Mouse (Mus musculus) hindbrain, embryonic 14.5 days (tissue): ENCODE results near the gene Ssbp3. TPM values are rescaled to one million over a fixed set of nuclear protein-coding genes. Genes with fewer than 3 reads are reported as not detected.
A peak's percentile ranks its signal among the peaks of the same experiment; 100 is the strongest.

Experiments used
- ATAC-seq: fragments of 200-750 bp; cut with Nextera tagmentation; 2 replicates; pipeline ENCODE4 v1.8.0; 2017; ENCODE audit warnings: moderate number of reproducible peaks, mild to moderate bottlenecking, moderate TSS enrichment, moderate library complexity; ENCODE audit not compliant: low FRiP score
- DNase-seq: peaks from one replicate; pipeline ENCODE4 v3.0.0-alpha.2; 2015; ENCODE audit warnings: low spot score
- H3K27ac ChIP-seq: fragments of 300-500 bp; sonication (generic); 2 replicates; pipeline ENCODE4 v1.5.1; 2014; ENCODE audit warnings: mild to moderate bottlenecking, moderate library complexity
- H3K27me3 ChIP-seq: fragments of 300-500 bp; sonication (generic); 2 replicates; pipeline ENCODE4 v1.6.1; 2014; ENCODE audit warnings: mild to moderate bottlenecking, low read length, mixed read lengths; ENCODE audit not compliant: control insufficient read depth, insufficient read depth
- H3K36me3 ChIP-seq: fragments of 300-500 bp; sonication (generic); replicated peaks from 2 replicates; pipeline ENCODE4 v1.6.1; 2014; ENCODE audit not compliant: control insufficient read depth, insufficient read depth
- H3K4me1 ChIP-seq: fragments of 300-500 bp; sonication (generic); replicated peaks from 2 replicates; pipeline ENCODE4 v1.6.1; 2014; ENCODE audit warnings: antibody characterized with exemption, low read length, mixed read lengths; ENCODE audit not compliant: control insufficient read depth, insufficient read depth
- H3K4me2 ChIP-seq: fragments of 300-500 bp; sonication (generic); replicated peaks from 2 replicates; pipeline ENCODE4 v1.6.1; 2014; ENCODE audit warnings: mild to moderate bottlenecking, moderate library complexity
- H3K4me3 ChIP-seq: fragments of 300-500 bp; sonication (generic); replicated peaks from 2 replicates; pipeline ENCODE4 v1.5.1; 2014; ENCODE audit warnings: mild to moderate bottlenecking, low read length
- H3K9ac ChIP-seq: fragments of 300-500 bp; sonication (generic); 2 replicates; pipeline ENCODE4 v1.6.1; 2014
- H3K9me3 ChIP-seq: fragments of 300-500 bp; sonication (generic); 2 replicates; pipeline ENCODE4 v1.6.1; 2016; ENCODE audit warnings: low read length; ENCODE audit not compliant: control insufficient read depth
- WGBS: fragments of 180-500 bp; shearing (Covaris S2); extraction: QIAGEN DNeasy Blood & Tissue Kit; methylation state at CpG from one replicate; pipeline ENCODE4 v1.1.7; 2014; 5-methylcytosine and 5-hydroxymethylcytosine counted together
- polyA plus RNA-seq: library from polyadenylated mRNA; unstranded; fragments of >200 nt; fragmentation: Nextera tagmentation; extraction: Ambion mirVana; gene quantifications from 2 replicates; pipeline ENCODE4 v1.2.1, GENCODE M21; 2014

Gene Ssbp3
- polyA plus RNA-seq, 1 experiment from 2014 or later = 100 TPM

DNA sequence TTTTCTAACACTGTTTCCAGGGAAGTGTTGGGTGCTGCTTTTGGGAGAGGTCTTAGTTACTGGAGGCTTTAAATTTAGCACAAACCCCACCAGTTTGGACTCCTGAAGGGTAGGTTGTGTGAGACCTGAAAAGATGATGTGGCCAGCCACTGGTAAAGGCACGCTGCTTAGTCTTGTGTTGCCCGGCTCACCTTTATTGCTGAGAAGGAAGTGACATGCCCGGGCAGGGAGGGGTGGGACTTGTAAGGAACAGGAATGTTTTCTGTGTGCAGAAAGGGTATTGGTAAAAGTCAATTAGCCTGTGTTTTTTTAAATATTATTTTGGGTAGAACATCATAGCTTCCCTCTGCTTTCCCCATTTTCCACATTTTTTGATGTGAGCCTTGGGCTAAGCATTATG lies 37.2 kb downstream of the Ssbp3 start:
- ATAC-seq = no peak
- H3K36me3 ChIP-seq = no peaks in the 10 kb centered on the region
- no peaks in the 10 kb centered on the region for H3K9me3 ChIP-seq
- no peak for DNase-seq
- no peak overlapping the region for H3K27ac ChIP-seq
- no peak overlapping the region for H3K4me3 ChIP-seq
- H3K4me2 ChIP-seq = no peak overlapping the region
- WGBS = 84% methylated on average over 3 of the region's 3 CpGs
- no peak overlapping the region for H3K9ac ChIP-seq
- no peaks in the 10 kb centered on the region for H3K27me3 ChIP-seq
- H3K4me1 ChIP-seq = peaks cover 59% of the 10 kb centered on the region

- H3K4me2 ChIP-seq = no peak overlapping the region
- no peak overlapping the region for H3K9ac ChIP-seq
- 65% methylated on average over 7 of the region's 7 CpGs for WGBS
- H3K27me3 ChIP-seq = no peaks in the 10 kb centered on the region
- no peak overlapping the region for H3K4me3 ChIP-seq
- DNase-seq = no peak
- no peak for ATAC-seq
- no peak overlapping the region for H3K27ac ChIP-seq
- H3K9me3 ChIP-seq = no peaks in the 10 kb centered on the region
- H3K4me1 ChIP-seq = peaks cover 58% of the 10 kb centered on the region
- no peaks in the 10 kb centered on the region for H3K36me3 ChIP-seq
Observed at GRCm38 (mm10) chr4:106948546-106948945, 38.0 kb downstream of the Ssbp3 start.

DNA sequence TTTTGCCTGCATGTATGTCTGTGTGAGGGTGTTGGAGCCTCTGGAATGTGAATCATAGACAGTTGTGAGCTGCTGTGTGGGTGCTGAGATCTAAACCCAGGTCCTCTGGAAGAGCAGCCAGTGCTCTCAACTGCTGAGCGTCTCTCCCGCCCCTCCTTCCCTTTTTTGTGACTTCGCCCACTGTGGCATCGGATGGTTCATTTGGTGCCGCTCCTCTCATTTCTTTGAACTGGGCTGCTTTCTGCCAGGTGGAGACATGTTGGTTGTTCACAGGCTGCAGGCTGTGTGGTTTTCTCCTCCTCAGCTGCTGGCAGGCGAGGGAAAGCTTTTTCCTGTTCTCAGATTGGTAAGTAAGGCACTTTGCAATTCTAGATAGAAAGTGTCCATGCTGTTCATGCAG lies 38.7 kb downstream of the Ssbp3 start:
- WGBS = 55% methylated on average over 6 of the region's 6 CpGs

GRCm38 (mm10) chr4:106950801-106951200 lies 40.3 kb downstream of the Ssbp3 start:
- peaks cover 68% of the 10 kb centered on the region for H3K4me1 ChIP-seq
- no peak overlapping the region for H3K27ac ChIP-seq
- no peak overlapping the region for H3K4me3 ChIP-seq
- H3K9me3 ChIP-seq = no peaks in the 10 kb centered on the region
- DNase-seq (no peak), ATAC-seq (no peak)
- no peaks in the 10 kb centered on the region for H3K27me3 ChIP-seq
- no peaks in the 10 kb centered on the region for H3K36me3 ChIP-seq
- WGBS = 65% methylated on average over 4 of the region's 4 CpGs
- no peak overlapping the region for H3K9ac ChIP-seq
- H3K4me2 ChIP-seq = no peak overlapping the region

More for the DNA sequence above, 38.7 kb downstream of the Ssbp3 start:
- H3K27ac ChIP-seq = no peak overlapping the region
- no peak overlapping the region for H3K4me3 ChIP-seq
- ATAC-seq (no peak), DNase-seq (no peak)
- H3K27me3 ChIP-seq = no peaks in the 10 kb centered on the region
- no peak overlapping the region for H3K4me2 ChIP-seq
- no peaks in the 10 kb centered on the region for H3K36me3 ChIP-seq
- H3K9me3 ChIP-seq = no peaks in the 10 kb centered on the region
- no peak overlapping the region for H3K9ac ChIP-seq
- peaks cover 62% of the 10 kb centered on the region for H3K4me1 ChIP-seq

- DNase-seq (no peak), ATAC-seq (no peak)
- Histone ChIP-seq H3K36me3 (no peaks in the 10 kb centered on the region), H3K4me3 (no peak overlapping the region), H3K4me2 (no peak overlapping the region), H3K27ac (no peak overlapping the region), H3K27me3 (no peaks in the 10 kb centered on the region), H3K9me3 (no peaks in the 10 kb centered on the region), H3K4me1 (peaks cover 74% of the 10 kb centered on the region), H3K9ac (no peak overlapping the region)
- 52% methylated on average over 4 of the region's 4 CpGs for WGBS
Observed at GRCm38 (mm10) chr4:106951455-106951854, 41.0 kb downstream of the Ssbp3 start.

GRCm38 (mm10) chr4:106953221-106953620 lies 42.7 kb downstream of the Ssbp3 start:
- 0 out of 2 replicates have a peak overlapping the region, but pooled peaks have one; percentile 22 for H3K27ac ChIP-seq
- no peak overlapping the region for H3K4me3 ChIP-seq
- peaks cover 73% of the 10 kb centered on the region for H3K4me1 ChIP-seq
- no peaks in the 10 kb centered on the region for H3K36me3 ChIP-seq
- H3K4me2 ChIP-seq = no peak overlapping the region
- DNase-seq (no peak), ATAC-seq (no peak)
- no peak overlapping the region for H3K9ac ChIP-seq
- H3K27me3 ChIP-seq = no peaks in the 10 kb centered on the region
- no peaks in the 10 kb centered on the region for H3K9me3 ChIP-seq

- peaks cover 73% of the 10 kb centered on the region for H3K4me1 ChIP-seq
- no peak for ATAC-seq
- H3K27me3 ChIP-seq = no peaks in the 10 kb centered on the region
- H3K9me3 ChIP-seq = no peaks in the 10 kb centered on the region
- no peaks in the 10 kb centered on the region for H3K36me3 ChIP-seq
- 59% methylated on average over 5 of the region's 5 CpGs for WGBS
- H3K4me2 ChIP-seq = no peak overlapping the region
- H3K27ac ChIP-seq = 0 out of 2 replicates have a peak overlapping the region, but pooled peaks have one; percentile 22
- no peak overlapping the region for H3K4me3 ChIP-seq
- no peak for DNase-seq
- no peak overlapping the region for H3K9ac ChIP-seq
Observed at GRCm38 (mm10) chr4:106953760-106954159, 43.3 kb downstream of the Ssbp3 start.

GRCm38 (mm10) chr4:106955729-106956712 lies 45.5 kb downstream of the Ssbp3 start:
- 27% methylated on average over 19 of the region's 19 CpGs for WGBS
- Histone ChIP-seq H3K27me3 (no peaks in the 10 kb centered on the region), H3K9me3 (no peaks in the 10 kb centered on the region), H3K4me2 (0 out of 2 replicates have a peak overlapping the region, but pooled peaks have one; percentile 5), H3K27ac (peak overlapping the region; percentile 68), H3K9ac (peak overlapping the region; percentile 25; the same call in 1 of the 2 replicates), H3K36me3 (no peaks in the 10 kb centered on the region), H3K4me1 (peaks cover 84% of the 10 kb centered on the region), H3K4me3 (no peak overlapping the region)
- DNase-seq (no peak), ATAC-seq (peak; percentile 53)

- H3K27me3 ChIP-seq = no peaks in the 10 kb centered on the region
- 92% methylated on average over 2 of the region's 2 CpGs for WGBS
- H3K4me1 ChIP-seq = peaks cover 78% of the 10 kb centered on the region
- no peak overlapping the region for H3K9ac ChIP-seq
- H3K4me3 ChIP-seq = no peak overlapping the region
- no peaks in the 10 kb centered on the region; the same call in 1 of the 2 replicates for H3K36me3 ChIP-seq
- no peak for ATAC-seq
- H3K9me3 ChIP-seq = no peaks in the 10 kb centered on the region
- no peak for DNase-seq
- no peak overlapping the region for H3K4me2 ChIP-seq
- no peak overlapping the region for H3K27ac ChIP-seq
Observed at GRCm38 (mm10) chr4:106958117-106958516, 47.6 kb downstream of the Ssbp3 start.
